Mouse (Mus musculus) midbrain, embryonic 14.5 days (tissue): Measurements from ENCODE around the gene Oog4. TPM values are rescaled to one million over a fixed set of nuclear protein-coding genes. Genes with fewer than 3 reads are reported as not detected.

Experiments
- polyA plus RNA-seq: library from polyadenylated mRNA; unstranded; fragments of >200 nt; fragmentation: Nextera tagmentation; extraction: Ambion mirVana; gene quantifications from 2 replicates; pipeline ENCODE4 v1.2.1, GENCODE M21; 2014

Oog4 gene
- polyA plus RNA-seq, 1 experiment from 2014 or later, result not detected

Other genes with a start within 250 kb of the Oog4 start
- gene Prdm2, start 237.3 kb downstream of the Oog4 start, polyA plus RNA-seq, result 15.0 and 22.0 TPM in 2 replicates
- 41.4 and 61.2 TPM in 2 replicates for gene Pdpn, start 150.8 kb downstream of the Oog4 start, polyA plus RNA-seq
- 0.21 and 0.39 TPM in 2 replicates for gene Lrrc38, start 100.6 kb downstream of the Oog4 start, polyA plus RNA-seq
- gene Pramel1, start 55.9 kb downstream of the Oog4 start, polyA plus RNA-seq, result not detected in 2 replicates
- 14.2 and 22.4 TPM in 2 replicates for gene Pramef8, start 37.9 kb downstream of the Oog4 start, polyA plus RNA-seq
- gene Gm13043, start 61.0 kb upstream of the Oog4 start, polyA plus RNA-seq, result not detected in 2 replicates
- not detected in 2 replicates for gene Gm13040, start 85.6 kb upstream of the Oog4 start, polyA plus RNA-seq
- gene BC080695, start 101.4 kb upstream of the Oog4 start, polyA plus RNA-seq, result not detected in 2 replicates
- gene Gm13057, start 101.4 kb upstream of the Oog4 start, polyA plus RNA-seq, result not detected in 2 replicates
- gene Gm13083, start 164.7 kb upstream of the Oog4 start, polyA plus RNA-seq, result not detected in 2 replicates
- gene Gm13088, start 206.9 kb upstream of the Oog4 start, polyA plus RNA-seq, result not detected in 2 replicates